Mouse (Mus musculus) cortical plate, adult 2 months (tissue): ENCODE results near the gene Clip2.

Experiments used
- CTCF ChIP-seq: fragments of 200-500 bp; IDR thresholded peaks from 2 replicates; pipeline ENCODE4 v1.5.1; 2011; ENCODE audit warnings: mild to moderate bottlenecking, control low read depth, low read length; ENCODE audit not compliant: insufficient read depth; ENCODE audit errors: extremely low read depth
- POLR2A ChIP-seq: fragments of 200-500 bp; IDR thresholded peaks from 2 replicates; pipeline ENCODE4 v1.6.1; 2011; ENCODE audit warnings: mild to moderate bottlenecking, low read length, control low read depth; ENCODE audit not compliant: insufficient read depth; ENCODE audit errors: extremely low read depth

DNA sequence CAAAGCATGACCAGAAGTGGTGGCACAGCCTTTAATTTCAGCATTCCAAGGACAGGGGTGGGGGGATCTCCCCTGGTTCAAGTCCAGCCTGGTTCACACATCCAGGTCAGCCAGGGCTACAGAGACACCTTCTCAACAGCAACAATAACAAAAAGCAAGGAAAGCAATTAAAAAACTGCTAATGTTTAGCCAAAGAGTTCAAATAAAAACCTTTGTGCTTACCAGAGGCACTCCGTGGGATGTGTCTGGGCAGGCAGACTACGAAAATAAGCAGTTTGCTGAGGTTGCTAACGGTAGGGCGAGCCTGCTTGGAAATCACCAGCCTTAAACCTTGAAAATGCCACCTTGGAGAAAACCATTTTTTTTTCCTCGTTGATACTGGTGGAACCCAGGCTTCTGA is 28.9 kb upstream of the Clip2 start, which contains the start of gene Rfc2:
- no peak for TF ChIP-seq CTCF
- TF ChIP-seq POLR2A = no peak
